Mouse (Mus musculus): ENCODE data around the gene Mthfsl.
"Not testable (repeated sequence)": the region's sequence is repeated elsewhere in the genome, so short reads cannot be mapped to it uniquely, and the experiment has no call there.

GRCm38 (mm10) chr9:88709794-88710193, 10.3 kb downstream of the Mthfsl start:
- not testable (repeated sequence) for TF ChIP-seq POLR2A (IDR thresholded peaks at IDR 0.05; ENCODE audit: borderline replicate concordance, low read depth, low read length); CTCF (IDR thresholded peaks at IDR 0.05; ENCODE audit: low read depth, low read length)

Measured in bone marrow macrophage, adult 2 months (primary cell).